Mouse (Mus musculus) CH12.LX (cell line): ENCODE data around the gene Zmym6. TPM values are rescaled to one million over a fixed set of nuclear protein-coding genes. Genes with fewer than 3 reads are reported as not detected.

ENCODE experiments used
- DNase-seq: peaks from one replicate; pipeline ENCODE4 v3.0.0-alpha.2; 2013; ENCODE audit errors: extremely low read depth
- H3K27ac ChIP-seq: 2 replicates; pipeline ENCODE4 v1.5.1; 2012; ENCODE audit warnings: low read depth, mild to moderate bottlenecking, control low read depth, moderate library complexity; ENCODE audit not compliant: insufficient read depth
- H3K27me3 ChIP-seq: replicated peaks from 2 replicates; pipeline ENCODE3; 2012; ENCODE audit warnings: inconsistent platforms
- H3K36me3 ChIP-seq, 2 experiments: replicated peaks in 1 of 2; 2 replicates each; pipeline versions ENCODE3 to v1.6.1; 2012; ENCODE audit warnings: inconsistent platforms in 1 of 2, low read length in 1 of 2, mild to moderate bottlenecking in 1 of 2, mixed read lengths in 1 of 2, moderate library complexity in 1 of 2; ENCODE audit not compliant: control insufficient read depth in 1 of 2, insufficient read depth in 1 of 2
- H3K4me1 ChIP-seq, 2 experiments: 2 replicates each; pipeline ENCODE4 v1.6.1; 2012; ENCODE audit warnings: inconsistent platforms in 1 of 2, moderate library complexity in 1 of 2; ENCODE audit not compliant: insufficient read depth in 2 of 2, control insufficient read depth in 1 of 2
- H3K4me2 ChIP-seq: 2 replicates; pipeline ENCODE4 v1.6.1; 2012; ENCODE audit warnings: low read depth, mild to moderate bottlenecking, control low read depth; ENCODE audit not compliant: poor library complexity, insufficient read depth, severe bottlenecking
- H3K4me3 ChIP-seq, 3 experiments: fragments of 150-350 bp in 1 of 3; sonication (generic) in 1 of 3; replicated peaks in 1 of 3; 2 replicates each; pipeline versions ENCODE3 to v1.5.1; 2011 to 2012; ENCODE audit warnings: low read depth in 2 of 3, low read length in 2 of 3, mild to moderate bottlenecking in 2 of 3, moderate library complexity in 2 of 3, control low read depth in 1 of 3, improper control_type of control experiment in 1 of 3, inconsistent platforms in 1 of 3, mixed read lengths in 1 of 3; ENCODE audit not compliant: poor library complexity in 1 of 3
- H3K79me2 ChIP-seq: replicated peaks from 2 replicates; pipeline ENCODE4 v1.6.1; 2012; ENCODE audit warnings: mild to moderate bottlenecking, moderate library complexity; ENCODE audit not compliant: control insufficient read depth, poor library complexity, insufficient read depth, severe bottlenecking; ENCODE audit errors: extremely low read depth
- H3K9ac ChIP-seq: 2 replicates; pipeline ENCODE4 v1.6.1; 2012; ENCODE audit warnings: low read depth, mild to moderate bottlenecking, control low read depth, moderate library complexity; ENCODE audit not compliant: insufficient read depth
- H3K9me3 ChIP-seq: replicated peaks from 2 replicates; pipeline ENCODE3; 2012; ENCODE audit warnings: low read length, inconsistent platforms, mixed read lengths
- CHD1 ChIP-seq: IDR thresholded peaks from 2 replicates; pipeline ENCODE4 v1.6.1; 2012; ENCODE audit warnings: low read depth, low read length, improper control_type of control experiment, inconsistent platforms
- CTCF ChIP-seq, 2 experiments: IDR thresholded peaks in 1 of 2; conservative IDR thresholded peaks in 1 of 2; 2 replicates each; pipeline ENCODE4 v1.5.1; 2011 to 2012; ENCODE audit warnings: low read depth in 2 of 2, low read length in 2 of 2, improper control_type of control experiment in 1 of 2, inconsistent platforms in 1 of 2, mild to moderate bottlenecking in 1 of 2, moderate library complexity in 1 of 2
- ETS1 ChIP-seq: conservative IDR thresholded peaks from 2 replicates; pipeline ENCODE4 v1.6.1; 2012; ENCODE audit warnings: low read depth, mild to moderate bottlenecking, inconsistent platforms, low read length, improper control_type of control experiment, moderate library complexity
- GABPA ChIP-seq: IDR thresholded peaks from 2 replicates; pipeline ENCODE4 v1.6.1; 2012; ENCODE audit warnings: low read depth, low read length, improper control_type of control experiment, inconsistent platforms; ENCODE audit not compliant: insufficient replicate concordance
- HCFC1 ChIP-seq: IDR thresholded peaks from 2 replicates; pipeline ENCODE4 v1.6.1; 2012; ENCODE audit warnings: low read depth, mild to moderate bottlenecking, inconsistent platforms, low read length, improper control_type of control experiment
- MXI1 ChIP-seq: IDR thresholded peaks from 2 replicates; pipeline ENCODE4 v1.6.1; 2011; ENCODE audit warnings: mild to moderate bottlenecking, low read depth, low read length, improper control_type of control experiment
- NELFE ChIP-seq: IDR thresholded peaks from 2 replicates; pipeline ENCODE4 v1.6.1; 2011; ENCODE audit warnings: low read depth, low read length, improper control_type of control experiment
- NRF1 ChIP-seq: IDR thresholded peaks from 2 replicates; pipeline ENCODE4 v1.6.1; 2014; ENCODE audit warnings: low read depth, mild to moderate bottlenecking, inconsistent platforms, low read length, improper control_type of control experiment, moderate library complexity
- PAX5 ChIP-seq: IDR thresholded peaks from 2 replicates; pipeline ENCODE4 v1.6.1; 2012; ENCODE audit warnings: low read length, inconsistent platforms, mixed read lengths
- POLR2A ChIP-seq: IDR thresholded peaks from 2 replicates; pipeline ENCODE4 v1.6.1; 2011; ENCODE audit warnings: low read depth, mild to moderate bottlenecking, improper control_type of control experiment, low read length
- POLR2AphosphoS2 ChIP-seq: IDR thresholded peaks from 2 replicates; pipeline ENCODE4 v1.6.1; 2011; ENCODE audit warnings: low read depth, low read length, improper control_type of control experiment
- SMC3 ChIP-seq: IDR thresholded peaks from 2 replicates; pipeline ENCODE4 v1.6.1; 2011; ENCODE audit warnings: low read depth, low read length, improper control_type of control experiment
- USF1 ChIP-seq: IDR thresholded peaks from 2 replicates; pipeline ENCODE4 v1.6.1; 2014; ENCODE audit warnings: low read depth, mild to moderate bottlenecking, inconsistent platforms, low read length, improper control_type of control experiment
- ZNF384 ChIP-seq: IDR thresholded peaks from 2 replicates; pipeline ENCODE4 v1.6.1; 2012; ENCODE audit warnings: low read depth, low read length, improper control_type of control experiment, inconsistent platforms
- dilution Hi-C: fragments of 300-500 bp; cut with MboI; formaldehyde crosslinking; loops from 2 replicates; pipeline ENCODE4 v1.14.3; 2020; ENCODE audit warnings: low sequenced_read_pairs; ENCODE audit not compliant: extremely low pct_unique_long_range_greater_than_20kb, extremely low pct_ligation_motif_present
- in situ Hi-C: fragments of 300-500 bp; cut with MboI; formaldehyde crosslinking; loops from 3 replicates; pipeline ENCODE4 v1.14.3; 2019; ENCODE audit warnings: low sequenced_read_pairs, low pct_ligation_motif_present, low pct_unique_long_range_greater_than_20kb, mixed read lengths
- polyA plus RNA-seq: library from polyadenylated mRNA; unstranded; fragments of >175 nt; gene quantifications from 2 replicates; pipeline ENCODE4 v1.2.1, GENCODE M21; 2012; ENCODE audit warnings: low read depth; ENCODE audit not compliant: insufficient read length
- total RNA-seq, 2 experiments: library from RNA; depleted of rRNA; stranded (reverse); fragments of 300-350 nt in 1 of 2; fragments of >200 nt in 1 of 2; gene quantifications; 2 replicates each; pipeline ENCODE4 v1.2.3; 2012 to 2014

The Zmym6 gene
- total and polyA plus RNA-seq, 3 experiments: 7.8 to 9.1 (median 8.1) TPM

DNA sequence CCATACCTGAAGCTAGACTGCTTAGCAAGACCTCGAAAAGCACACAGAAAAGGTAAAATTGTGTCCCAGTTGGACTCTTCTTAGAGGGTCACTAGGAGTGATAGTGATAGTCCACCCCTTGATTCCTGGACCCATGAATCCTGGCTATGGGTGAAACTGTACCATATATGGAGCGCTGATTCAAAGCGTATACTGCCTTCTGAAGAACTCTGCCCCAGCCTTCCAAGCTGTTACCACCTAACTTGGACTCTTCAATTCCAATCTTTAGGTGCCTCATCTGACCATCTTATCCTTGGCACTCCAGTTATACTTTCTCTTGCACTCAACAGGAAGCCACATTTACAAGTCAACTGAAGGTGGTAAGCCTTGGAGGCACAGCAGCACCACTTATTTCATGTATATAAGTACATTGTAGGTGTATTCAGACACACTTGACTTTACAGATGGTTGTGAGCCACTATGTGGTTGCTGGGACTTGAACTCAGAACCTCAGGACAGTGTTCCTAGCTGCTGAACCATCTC is 38.3 kb upstream of the Zmym6 start:
- TF ChIP-seq HCFC1: no peak
- TF ChIP-seq POLR2AphosphoS2: 0 out of 2 replicates have a peak, but pooled peaks have one; percentile 3
- TF ChIP-seq, all 38 proteins: peak for 1
- in situ Hi-C loops (no loop called here), dilution Hi-C loops (no loop called here)
- Histone ChIP-seq H3K9ac (no peak overlapping the region), H3K27ac (no peak overlapping the region), H3K27me3 (no peaks in the 10 kb centered on the region), H3K36me3 (peaks cover 26 to 67% of the 10 kb centered on the region in 2 experiments), H3K79me2 (peaks cover 10% of the 10 kb centered on the region), H3K4me3 (no peak overlapping the region), H3K4me2 (no peak overlapping the region), H3K4me1 (peaks cover 0 to 10% of the 10 kb centered on the region in 2 experiments; a peak in 1 of 4 replicates), H3K9me3 (no peaks in the 10 kb centered on the region)
- no peak for DNase-seq

DNA sequence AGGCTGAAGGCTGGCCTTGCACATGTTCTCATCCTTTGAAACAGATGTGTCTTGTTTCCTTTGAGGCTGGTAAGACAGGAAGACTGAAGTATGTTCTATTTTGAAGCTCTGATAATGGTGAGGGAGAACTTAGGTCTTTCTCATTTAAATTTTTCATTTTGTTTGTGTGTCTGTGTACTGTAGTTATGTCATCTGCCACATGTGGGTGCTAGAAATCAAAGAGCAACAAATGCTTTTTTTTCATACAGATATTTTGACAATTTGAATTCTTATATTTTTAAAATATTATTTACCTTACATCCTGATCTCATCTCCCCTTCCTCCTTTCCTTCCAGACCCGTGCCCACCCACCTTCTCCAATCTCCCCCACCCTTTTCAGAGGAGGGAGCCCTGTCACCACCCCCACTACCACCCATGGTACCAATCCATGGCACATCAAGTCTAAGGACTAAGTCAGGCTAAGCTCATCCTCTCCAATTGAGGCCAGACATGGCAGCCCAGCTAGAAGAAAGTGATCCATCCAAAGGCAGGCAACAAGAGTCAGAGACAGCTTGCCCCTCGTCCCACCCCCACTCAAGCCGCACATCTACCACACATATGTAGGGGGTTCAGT is 37.2 kb upstream of the Zmym6 start:
- in situ Hi-C loops (no loop called here), dilution Hi-C loops (no loop called here)

DNA sequence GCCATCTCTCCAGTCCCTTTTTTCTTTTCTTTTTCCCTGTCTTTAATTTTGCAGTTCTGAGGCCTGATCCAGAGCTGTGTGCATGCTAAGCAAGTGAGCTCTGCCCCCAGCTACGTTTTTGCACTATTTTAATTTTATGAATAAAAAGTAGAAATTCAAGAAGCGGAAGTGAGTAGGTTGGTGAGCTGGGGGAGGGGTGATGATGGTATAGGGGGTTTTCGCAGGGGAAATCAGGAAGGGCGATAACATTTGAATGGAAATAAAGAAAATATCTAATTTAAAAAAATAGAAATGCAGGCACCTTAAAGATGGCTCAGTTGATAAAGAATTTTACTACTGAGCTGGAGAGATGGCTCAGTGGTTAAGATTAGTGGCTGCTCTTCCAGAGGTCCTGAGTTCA is 33.6 kb upstream of the Zmym6 start:
- H3K4me1 ChIP-seq: peaks cover 0 to 10% of the 10 kb centered on the region in 2 experiments; a peak in 1 of 4 replicates
- H3K79me2 ChIP-seq: no peaks in the 10 kb centered on the region; the same call in 1 of the 2 replicates
- no peak overlapping the region for H3K27ac ChIP-seq
- H3K9ac ChIP-seq: no peak overlapping the region
- DNase-seq: peak; percentile 40
- no peaks in the 10 kb centered on the region for H3K27me3 ChIP-seq
- H3K36me3 ChIP-seq: peaks cover 16 to 62% of the 10 kb centered on the region in 2 experiments
- TF ChIP-seq ZNF384 (no peak), CHD1 (no peak), PAX5 (no peak), ETS1 (no peak), USF1 (no peak), NRF1 (no peak)
- no peak overlapping the region for H3K4me3 ChIP-seq
- no peaks in the 10 kb centered on the region for H3K9me3 ChIP-seq
- dilution Hi-C loops (no loop called here), in situ Hi-C loops (no loop called here)
- H3K4me2 ChIP-seq: no peak overlapping the region

More for the DNA sequence above, 37.2 kb upstream of the Zmym6 start:
- Histone ChIP-seq H3K36me3 (peaks cover 24 to 62% of the 10 kb centered on the region in 2 experiments), H3K4me2 (no peak overlapping the region), H3K4me3 (no peak overlapping the region), H3K27ac (no peak overlapping the region), H3K27me3 (no peaks in the 10 kb centered on the region), H3K9me3 (no peaks in the 10 kb centered on the region), H3K9ac (no peak overlapping the region), H3K79me2 (peaks cover 4% of the 10 kb centered on the region; the same call in 1 of the 2 replicates)
- no peak for DNase-seq
- TF ChIP-seq ZNF384 (peak; percentile 66), POLR2A (no peak), CTCF (conservative IDR thresholded peaks at IDR 0.05 in 1 of 2, IDR thresholded peaks at IDR 0.05 in 1 of 2; ENCODE audit: low read depth in 2 of 2, low read length in 2 of 2) (peak in 1 of 2 experiments; percentile 34; a peak in 1 of 4 replicates), GABPA (no peak), MXI1 (no peak), NELFE (no peak), SMC3 (0 out of 2 replicates have a peak, but pooled peaks have one; percentile 4)
- TF ChIP-seq, all 38 proteins: peak for 3
- peaks cover 0 to 10% of the 10 kb centered on the region in 2 experiments; a peak in 1 of 4 replicates for H3K4me1 ChIP-seq
